In the genomic region with DNA sequence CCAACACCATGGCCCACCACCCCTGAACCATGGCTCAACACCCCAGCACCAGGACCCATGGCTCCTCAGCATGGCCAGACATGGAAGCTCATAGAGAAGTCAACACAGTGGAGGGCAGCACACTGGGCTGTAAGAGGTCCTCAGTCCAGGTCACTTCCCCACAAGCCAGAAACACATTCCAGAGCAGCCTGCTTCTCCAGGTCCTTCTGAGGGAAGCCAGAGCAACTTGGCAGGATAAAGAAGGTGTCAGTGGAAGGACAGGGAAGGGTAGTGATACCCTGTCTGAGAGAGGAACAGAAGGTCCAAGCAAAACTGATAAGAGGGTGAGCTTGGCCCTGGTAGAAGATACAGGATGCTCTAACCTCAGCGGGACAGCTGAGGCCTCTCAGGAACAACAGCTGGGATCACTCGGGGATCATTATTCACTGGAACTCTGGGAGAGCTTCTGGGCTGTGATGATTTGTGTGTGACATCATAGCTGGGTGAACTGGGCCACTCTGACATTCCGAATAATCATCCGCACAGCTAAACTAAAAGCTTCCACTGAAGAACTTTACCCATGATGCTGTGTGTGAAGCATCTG, we compare ENCODE assay signal across 15 mouse cellular contexts.
A peak's percentile ranks its signal among the peaks of the same experiment; 100 is the strongest.
DNase-seq lines count a peak whose midpoint lies in the region; ATAC-seq and TF ChIP-seq lines count a peak whose summit lies in the region.
"Had no signal": no experiment of that assay in that cellular context is flagged by ENCODE, and none has a peak within 500 bp of the region (broad histone marks: within the 10 kb centered on the region; RNA-seq: fewer than 3 reads in every experiment).

No protein-coding gene starts in this region.

- no peak for ATAC-seq in midbrain, embryonic 11.5 days (ENCODE audit: low FRiP score)
- no peak for ATAC-seq in midbrain, embryonic 14.5 days (ENCODE audit: low FRiP score, low TSS enrichment)
- ATAC-seq in kidney, embryonic 14.5 days (ENCODE audit: low FRiP score, low TSS enrichment), result no peak
- no peak for ATAC-seq in erythroid progenitor cell, adult 5-6 weeks (replicated peaks; ENCODE audit: low FRiP score, poor library complexity, severe bottlenecking)

- TF ChIP-seq CTCF in gastrocnemius, adult 2 months (IDR thresholded peaks at IDR 0.05), result no peak
- no peak for TF ChIP-seq CTCF in layer of hippocampus, adult 2 months (conservative IDR thresholded peaks at IDR 0.05)

- no peaks in the 10 kb centered on the region for H3K9me3 ChIP-seq in midbrain, embryonic 11.5 days (ENCODE audit: control insufficient read depth, low read length)
- H3K9me3 ChIP-seq in midbrain, embryonic 14.5 days (ENCODE audit: control insufficient read depth, low read length), result no peaks in the 10 kb centered on the region
- no peaks in the 10 kb centered on the region for H3K9me3 ChIP-seq in kidney, embryonic 14.5 days (ENCODE audit: control insufficient read depth, low read length)
- H3K9me3 ChIP-seq: embryonic facial prominence, embryonic 12.5 days; hindbrain, embryonic 13.5 days had no signal

- no peak overlapping the region for H3K4me2 ChIP-seq in midbrain, embryonic 11.5 days
- H3K4me2 ChIP-seq in midbrain, embryonic 14.5 days (ENCODE audit: low read length), result no peak overlapping the region
- no peak overlapping the region for H3K4me2 ChIP-seq in kidney, embryonic 14.5 days (replicated peaks; ENCODE audit: low read depth, low read length)
- H3K4me2 ChIP-seq: embryonic facial prominence, embryonic 12.5 days; hindbrain, embryonic 13.5 days had no signal

- H3K4me3 ChIP-seq in gastrocnemius, adult 2 months, result no peak overlapping the region
- H3K4me3 ChIP-seq in midbrain, embryonic 11.5 days (ENCODE audit: low read depth, low read length), result no peak overlapping the region
- H3K4me3 ChIP-seq in midbrain, embryonic 14.5 days (replicated peaks; ENCODE audit: low read depth, low read length), result no peak overlapping the region
- no peak overlapping the region for H3K4me3 ChIP-seq in kidney, embryonic 14.5 days (ENCODE audit: low read length)
- H3K4me3 ChIP-seq in layer of hippocampus, adult 2 months, result no peak overlapping the region
- H3K4me3 ChIP-seq: embryonic facial prominence, embryonic 12.5 days; hindbrain, embryonic 13.5 days had no signal

- WGBS in midbrain, embryonic 11.5 days, result 88% methylated on average over 4 of the region's 4 CpGs
- 92% methylated on average over 4 of the region's 4 CpGs for WGBS in midbrain, embryonic 14.5 days
- 30% methylated on average over 4 of the region's 4 CpGs for whole genome bisulfite sequencing in kidney, embryonic 14.5 days

- intact Hi-C loops in gastrocnemius, adult 2 months (cut with DNase I), result no loop called here
- intact Hi-C loops in gastrocnemius, postnatal 36 days (cut with DNase I), result no loop called here

- no peak for DNase-seq in gastrocnemius, adult 2 months
- no peak for DNase-seq in gastrocnemius, postnatal 36 days
- peak; percentile 44 for DNase-seq in midbrain, embryonic 11.5 days (ENCODE audit: low spot score, missing footprints)
- DNase-seq in midbrain, embryonic 14.5 days, result no peak
- DNase-seq in lung, postnatal 36 days, result peak; percentile 57
- no peak for DNase-seq in layer of hippocampus, adult 2 months (ENCODE audit: low spot score in 2 of 2)
- DNase-seq: adrenal gland, postnatal 14 days; cerebellum, postnatal 14 days; gastrocnemius, postnatal 14 days; right cerebral cortex, adult 18-20 months; thymus, adult 18-20 months had no signal

- H3K9ac ChIP-seq in midbrain, embryonic 11.5 days (ENCODE audit: low read length), result no peak overlapping the region
- no peak overlapping the region for H3K9ac ChIP-seq in midbrain, embryonic 14.5 days (replicated peaks; ENCODE audit: low read length)
- H3K9ac ChIP-seq in kidney, embryonic 14.5 days (ENCODE audit: low read depth, low read length), result no peak overlapping the region
- H3K9ac ChIP-seq: embryonic facial prominence, embryonic 12.5 days; hindbrain, embryonic 13.5 days had no signal

- no peaks in the 10 kb centered on the region for H3K36me3 ChIP-seq in midbrain, embryonic 11.5 days (ENCODE audit: control insufficient read depth, insufficient read depth, low read length)
- no peaks in the 10 kb centered on the region for H3K36me3 ChIP-seq in midbrain, embryonic 14.5 days (ENCODE audit: control insufficient read depth, insufficient read depth, low read length)
- H3K36me3 ChIP-seq in kidney, embryonic 14.5 days (ENCODE audit: control insufficient read depth, insufficient read depth, low read length), result no peaks in the 10 kb centered on the region
- H3K36me3 ChIP-seq: embryonic facial prominence, embryonic 12.5 days; hindbrain, embryonic 13.5 days had no signal

- no peaks in the 10 kb centered on the region for H3K27me3 ChIP-seq in midbrain, embryonic 11.5 days (ENCODE audit: control insufficient read depth, insufficient read depth, low read length)
- no peaks in the 10 kb centered on the region for H3K27me3 ChIP-seq in midbrain, embryonic 14.5 days (ENCODE audit: control insufficient read depth, insufficient read depth, low read length)
- no peaks in the 10 kb centered on the region for H3K27me3 ChIP-seq in kidney, embryonic 14.5 days (ENCODE audit: control insufficient read depth, insufficient read depth, low read length)
- H3K27me3 ChIP-seq: embryonic facial prominence, embryonic 12.5 days; hindbrain, embryonic 13.5 days had no signal

- H3K4me1 ChIP-seq in midbrain, embryonic 11.5 days (ENCODE audit: control insufficient read depth, insufficient read depth, low read length), result no peaks in the 10 kb centered on the region
- peaks cover 8% of the 10 kb centered on the region for H3K4me1 ChIP-seq in midbrain, embryonic 14.5 days (ENCODE audit: control insufficient read depth, insufficient read depth, low read length)
- H3K4me1 ChIP-seq in kidney, embryonic 14.5 days (ENCODE audit: control insufficient read depth, insufficient read depth, low read length), result peaks cover 3% of the 10 kb centered on the region; the same call in 1 of the 2 replicates

- H3K27ac ChIP-seq in gastrocnemius, adult 2 months, result peak overlapping the region; percentile 73
- H3K27ac ChIP-seq in midbrain, embryonic 11.5 days (ENCODE audit: low read depth, low read length), result no peak overlapping the region
- H3K27ac ChIP-seq in midbrain, embryonic 14.5 days (replicated peaks; ENCODE audit: low read depth, low read length), result no peak overlapping the region
- H3K27ac ChIP-seq in kidney, embryonic 14.5 days (ENCODE audit: low read depth, low read length), result peak overlapping the region; percentile 56; the same call in 1 of the 2 replicates
- no peak overlapping the region for H3K27ac ChIP-seq in layer of hippocampus, adult 2 months
- H3K27ac ChIP-seq: embryonic facial prominence, embryonic 12.5 days; hindbrain, embryonic 13.5 days had no signal

Comparison
In these comparisons a context has a peak if more than half of its experiments do, and no peak if none do; other contexts are left out.
1. DNase-seq: peak in midbrain, embryonic 11.5 days (single experiment) and lung, postnatal 36 days (single experiment); none in gastrocnemius, adult 2 months (single experiment), gastrocnemius, postnatal 36 days (0 of 2), midbrain, embryonic 14.5 days (single experiment) and layer of hippocampus, adult 2 months (0 of 2).
2. H3K27ac ChIP-seq: peak in gastrocnemius, adult 2 months (single experiment) and kidney, embryonic 14.5 days (single experiment); none in midbrain, embryonic 11.5 days (single experiment), midbrain, embryonic 14.5 days (single experiment) and layer of hippocampus, adult 2 months (single experiment).